Mouse (Mus musculus): ENCODE measurements around the gene Fam219b.
A peak's percentile ranks its signal among the peaks of the same experiment; 100 is the strongest.

DNA sequence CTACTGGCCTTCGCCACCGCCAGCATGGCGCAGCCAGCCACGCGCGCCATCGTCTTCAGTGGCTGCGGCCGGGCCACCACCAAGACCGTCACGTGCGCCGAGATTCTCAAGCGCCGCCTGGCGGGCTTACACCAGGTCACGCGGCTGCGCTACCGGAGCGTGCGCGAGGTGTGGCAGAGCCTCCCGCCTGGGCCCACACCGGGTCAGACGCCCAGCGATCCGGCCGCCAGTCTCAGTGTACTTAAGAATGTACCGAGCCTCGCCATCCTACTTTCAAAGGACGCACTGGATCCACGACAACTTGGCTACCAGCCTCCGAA, 33.0 kb upstream of the Fam219b start:
- TF ChIP-seq CTCF (IDR thresholded peaks at IDR 0.05; ENCODE audit: insufficient read depth, low read depth, low read length), result peak; percentile 18; the same call in 1 of the 2 replicates
- TF ChIP-seq POLR2A (IDR thresholded peaks at IDR 0.05; ENCODE audit: insufficient read depth, low read depth, low read length), result no peak; the same call in 1 of the 2 replicates

Measured in olfactory bulb, adult 2 months (tissue).